Mouse (Mus musculus): ENCODE measurements around the gene Fam192a.

DNA sequence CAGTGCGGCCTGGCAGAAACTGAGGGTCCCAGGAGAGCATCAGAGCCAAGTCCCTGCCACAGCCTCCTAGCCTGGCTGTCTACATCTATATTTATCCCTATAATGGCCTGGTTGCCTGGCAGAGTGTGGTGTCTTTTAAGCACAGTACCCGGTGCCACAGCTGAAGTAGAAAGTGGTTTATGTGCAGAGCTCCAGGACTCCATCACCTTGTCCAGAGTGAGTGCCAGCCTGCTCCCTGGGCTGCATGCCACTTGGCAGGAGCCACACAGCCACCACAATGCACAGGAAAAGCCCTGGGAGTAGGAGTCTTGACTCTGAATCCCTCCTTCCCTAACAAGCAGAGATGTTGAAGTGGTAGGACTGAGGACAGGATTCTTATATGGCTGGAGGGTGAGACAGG lies 64.3 kb downstream of the Fam192a start:
- TF ChIP-seq CTCF (IDR thresholded peaks at IDR 0.05; ENCODE audit: borderline replicate concordance, insufficient read depth, low read depth, low read length) (no peak), POLR2A (IDR thresholded peaks at IDR 0.05; ENCODE audit: borderline replicate concordance, insufficient read depth, low read length) (no peak)

Data from cerebellum, adult 2 months (tissue).